Mouse (Mus musculus): Measurements from ENCODE around the gene Nup107.
"Not testable (repeated sequence)": the region's sequence is repeated elsewhere in the genome, so short reads cannot be mapped to it uniquely, and the experiment has no call there.

The Nup107 gene

GRCm38 (mm10) chr10:117752851-117753647, 39.5 kb downstream of the Nup107 start:
- in situ Hi-C loops (cut with MboI, MseI) = no loop called here

DNA sequence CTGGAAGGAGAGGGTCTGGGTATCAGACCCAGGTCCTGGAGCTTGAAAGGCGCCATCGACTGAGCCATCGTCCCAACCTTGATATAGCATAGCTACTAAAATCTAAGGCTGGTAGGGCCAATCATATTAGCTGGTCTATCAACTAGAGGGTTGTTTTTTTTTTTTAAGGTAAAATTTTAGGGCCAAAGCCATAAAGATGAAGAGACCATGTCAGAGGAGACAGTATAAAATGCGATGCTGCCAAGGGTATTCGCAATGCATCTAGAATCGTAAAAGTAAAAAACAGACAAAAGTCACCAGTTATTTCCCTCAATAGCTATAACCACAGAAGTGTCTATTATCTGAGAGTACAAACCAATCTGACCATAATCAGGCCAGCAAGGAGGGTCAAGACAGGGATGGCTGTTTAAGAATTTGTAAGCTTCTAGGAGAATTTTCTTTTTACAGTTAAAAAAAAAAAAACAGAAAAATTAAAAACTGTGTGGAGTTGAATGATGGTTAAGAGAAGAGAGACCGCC, 40.1 kb downstream of the Nup107 start:
- in situ Hi-C loops (cut with MboI, MseI) = no loop called here

- in situ Hi-C loops (cut with MboI, MseI) = no loop called here
These were observed 40.8 kb downstream of the Nup107 start for GRCm38 (mm10) chr10:117751744-117752143.

DNA sequence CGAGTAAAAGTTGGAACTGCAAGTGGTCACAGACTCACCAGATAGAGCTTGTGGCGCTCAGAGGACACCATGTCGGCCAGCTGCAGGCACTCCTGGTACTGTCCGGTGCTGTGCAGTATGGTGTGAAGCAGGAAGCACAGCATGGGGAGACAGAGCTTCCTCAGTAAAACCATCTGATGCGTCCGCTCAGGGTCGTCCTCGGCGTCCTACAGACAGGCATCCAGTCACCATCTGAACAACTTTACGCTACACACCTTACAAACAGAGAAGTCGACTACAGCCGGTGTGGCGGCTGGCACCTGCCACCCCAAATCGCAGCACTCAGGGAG, 41.3 kb downstream of the Nup107 start:
- in situ Hi-C loops (cut with MboI, MseI) = no loop called here

- in situ Hi-C loops (cut with MboI, MseI) = no loop called here
These were observed 41.8 kb downstream of the Nup107 start for GRCm38 (mm10) chr10:117750529-117751281.

DNA sequence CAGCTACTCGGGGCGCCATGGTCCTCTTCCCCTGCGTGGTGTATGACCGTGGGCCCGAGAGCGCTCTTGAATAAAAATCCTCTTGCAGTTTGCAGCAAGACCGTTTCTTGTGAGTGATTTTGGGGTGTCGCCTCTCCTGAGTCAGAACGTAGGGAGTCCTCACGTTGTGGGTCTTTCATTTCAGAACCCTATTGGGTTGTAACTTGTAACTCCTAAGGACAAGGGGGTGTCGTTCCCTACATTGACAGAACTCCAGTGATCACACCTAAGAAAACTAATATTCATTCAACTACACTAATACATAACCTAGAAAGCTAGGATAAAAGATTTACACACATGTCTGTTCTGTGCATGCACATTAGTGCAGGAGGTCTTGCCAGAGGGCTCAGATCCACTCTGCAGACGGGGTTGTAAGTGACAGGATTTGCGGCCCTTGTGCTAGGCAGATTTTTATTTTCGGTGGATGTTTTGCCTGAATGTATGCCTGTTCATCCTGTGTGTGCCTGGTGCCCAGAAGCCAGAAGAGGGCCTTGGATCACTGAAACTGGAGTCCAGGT, 42.6 kb downstream of the Nup107 start:
- in situ Hi-C loops (cut with MboI, MseI) = no loop called here

DNA sequence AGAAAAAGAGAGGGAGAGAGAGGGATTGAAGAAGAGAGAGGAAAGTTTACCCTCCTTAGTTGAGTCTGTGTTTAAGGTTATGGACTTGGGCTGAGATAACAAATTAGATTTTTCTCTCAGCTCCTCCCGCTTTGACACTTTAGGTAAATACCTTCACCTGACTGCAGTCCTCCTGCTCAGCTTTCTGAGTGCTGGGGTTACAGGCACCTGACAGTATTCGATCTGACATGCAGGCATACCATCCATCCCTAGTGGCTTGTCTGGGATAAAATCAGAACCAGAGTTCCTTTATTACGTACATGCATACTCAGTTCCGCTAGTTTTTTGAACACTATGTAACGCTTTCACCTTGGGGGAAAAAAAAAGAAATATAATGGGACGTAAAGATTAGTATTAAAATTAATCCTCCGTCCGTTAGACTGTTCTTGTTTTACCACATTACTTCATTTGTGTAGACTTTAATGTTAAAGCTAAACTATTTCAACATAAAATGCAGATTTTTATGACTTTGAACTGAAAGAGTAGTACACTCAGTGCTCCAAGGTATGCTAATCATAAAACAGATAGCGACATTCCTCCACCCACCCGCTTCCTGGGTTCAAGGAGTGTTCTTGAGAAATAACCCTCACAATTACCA, 43.3 kb downstream of the Nup107 start:
- in situ Hi-C loops (cut with MboI, MseI) = no loop called here

- in situ Hi-C loops (cut with MboI, MseI) = no loop called here
These were observed 44.0 kb downstream of the Nup107 start for GRCm38 (mm10) chr10:117748276-117749049.

DNA sequence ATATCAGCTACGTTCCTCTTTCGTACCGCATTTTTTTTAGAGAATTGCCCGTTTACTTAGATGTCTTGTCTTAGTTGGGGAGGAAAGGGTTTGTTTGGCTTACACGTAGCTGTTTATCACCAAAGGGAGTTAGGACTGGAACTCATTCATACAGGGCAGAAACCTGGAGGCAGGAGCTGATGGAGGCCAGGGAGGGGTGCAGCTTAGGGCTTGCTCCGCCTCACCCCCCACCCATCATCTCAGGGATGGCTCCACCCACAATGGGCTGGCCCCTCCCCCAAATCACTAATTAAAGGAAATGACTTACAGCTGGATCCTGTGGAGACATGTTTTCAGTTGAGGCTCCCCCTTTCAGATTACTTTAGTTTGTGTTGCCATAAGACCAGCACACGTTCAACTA, 44.8 kb downstream of the Nup107 start:
- in situ Hi-C loops (cut with MboI, MseI) = no loop called here

- in situ Hi-C loops (cut with MboI, MseI) = no loop called here
These were observed 46.1 kb downstream of the Nup107 start, which contains the start of gene Slc35e3 for GRCm38 (mm10) chr10:117746297-117746883. Slc35e3 (minus strand) TSS chr10:117746365.

DNA sequence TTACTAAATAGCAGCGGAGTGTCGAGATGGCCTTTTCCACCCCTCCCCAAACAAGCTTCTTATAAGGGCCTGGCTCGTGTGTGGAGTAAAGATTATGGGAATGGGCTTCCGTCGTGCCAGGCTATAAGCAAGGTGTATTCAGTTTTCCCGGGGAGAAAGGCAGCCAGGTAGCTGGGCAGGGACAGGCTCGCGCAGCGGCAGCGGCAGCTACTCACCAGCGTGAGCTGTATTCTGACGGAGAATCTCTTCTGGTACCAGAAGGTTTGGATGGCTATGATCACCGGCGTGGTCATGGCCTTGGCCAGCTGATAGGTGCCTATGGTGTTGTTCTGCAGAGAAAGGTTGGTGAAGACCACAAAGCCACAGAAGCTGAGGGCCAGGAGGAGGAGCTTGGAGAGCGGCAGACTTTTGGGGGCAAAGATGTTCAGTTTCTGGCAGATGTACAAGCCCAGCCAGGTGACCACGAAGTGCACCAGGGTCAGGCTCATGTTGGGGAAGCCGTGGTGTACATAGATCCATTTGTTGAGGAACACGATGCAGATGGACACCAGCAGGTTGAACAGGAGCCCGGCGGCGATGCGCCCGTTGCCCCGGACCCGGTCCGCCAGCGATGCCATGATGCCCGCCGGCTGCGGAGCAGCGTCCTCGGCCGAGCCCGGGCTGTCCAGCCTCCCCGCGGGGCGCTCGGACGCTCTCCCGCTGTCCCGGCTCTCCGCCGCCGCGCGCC, 46.8 kb downstream of the Nup107 start:
- in situ Hi-C loops (cut with MboI, MseI) = not testable (repeated sequence)

DNA sequence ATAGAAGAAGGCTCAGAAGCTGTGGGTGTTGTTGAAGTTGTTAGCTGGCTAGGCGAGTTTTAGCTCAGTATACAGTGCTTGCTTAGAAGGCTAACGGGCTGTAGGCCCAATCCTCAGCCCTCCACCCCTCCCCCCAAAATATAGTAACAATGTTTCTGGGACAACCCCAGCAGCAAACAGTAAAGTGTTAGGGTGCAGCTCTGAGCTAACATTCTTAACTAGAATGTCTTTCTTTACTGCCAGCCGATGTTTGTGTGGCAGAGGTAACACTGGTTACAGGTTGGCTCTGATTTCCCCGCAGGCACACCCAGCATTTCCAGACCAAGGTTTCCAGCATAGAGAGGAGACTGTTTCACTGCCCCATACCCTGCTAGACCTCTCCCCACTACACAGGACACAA, 48.6 kb downstream of the Nup107 start:
- in situ Hi-C loops (cut with MboI, MseI) = no loop called here

DNA sequence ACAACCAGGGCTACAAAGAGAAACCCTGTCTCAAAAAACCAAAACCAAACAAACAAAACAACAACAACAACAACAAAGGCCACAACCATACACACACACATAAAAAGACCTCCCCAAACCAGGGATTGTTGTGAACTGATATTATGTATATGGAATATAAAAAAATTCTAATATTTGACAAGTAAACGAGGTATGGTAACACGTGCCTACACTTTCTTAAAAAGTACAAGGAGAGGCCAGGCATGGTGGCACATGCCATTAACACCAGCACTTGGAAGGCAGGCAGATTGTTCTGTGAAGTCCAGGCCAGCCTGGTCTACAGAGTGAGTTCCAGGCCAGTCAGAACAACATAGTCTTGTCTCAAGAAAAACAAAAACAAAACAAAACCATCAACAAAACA, 49.3 kb downstream of the Nup107 start:
- in situ Hi-C loops (cut with MboI, MseI) = no loop called here

- in situ Hi-C loops (cut with MboI, MseI) = no loop called here
These were observed 49.9 kb downstream of the Nup107 start for GRCm38 (mm10) chr10:117742618-117743017.

GRCm38 (mm10) chr10:117741698-117742475, 50.6 kb downstream of the Nup107 start:
- in situ Hi-C loops (cut with MboI, MseI) = no loop called here

- in situ Hi-C loops (cut with MboI, MseI) = no loop called here
These were observed 51.6 kb downstream of the Nup107 start for GRCm38 (mm10) chr10:117740921-117741320.

DNA sequence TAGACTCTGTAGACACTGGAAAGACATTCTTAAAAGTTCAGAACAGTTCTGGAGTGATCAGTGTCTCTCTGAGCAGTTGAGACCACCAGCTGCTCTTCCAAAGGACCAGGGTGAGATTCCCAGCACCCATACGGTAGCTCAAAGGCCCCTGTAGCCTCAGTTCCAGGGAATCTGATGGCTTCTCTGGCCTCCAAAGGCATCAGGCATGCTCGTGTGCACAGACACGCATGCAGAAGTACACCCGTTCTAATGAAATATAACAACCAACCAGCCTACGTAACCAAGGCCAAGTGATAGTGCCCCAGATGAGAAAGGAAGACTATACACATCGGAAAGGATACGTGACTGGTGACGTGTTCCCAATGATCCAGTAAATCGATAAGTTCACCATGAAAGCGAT, 52.3 kb downstream of the Nup107 start:
- in situ Hi-C loops (cut with MboI, MseI) = no loop called here

DNA sequence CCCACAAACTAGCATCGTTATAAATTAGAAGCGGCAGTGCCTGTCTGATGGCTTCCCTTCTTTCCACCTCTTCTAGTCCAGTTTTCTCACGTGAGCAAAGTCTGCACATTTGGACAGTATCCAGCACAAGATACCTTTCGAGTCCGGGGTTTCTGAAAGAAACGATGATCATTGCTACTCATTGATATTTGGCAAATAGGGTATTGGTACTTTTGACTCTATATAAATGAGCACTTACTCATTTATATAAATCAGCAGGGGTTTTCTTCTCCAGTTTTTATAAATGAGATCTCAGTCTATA, 52.9 kb downstream of the Nup107 start:
- in situ Hi-C loops (cut with MboI, MseI) = no loop called here

DNA sequence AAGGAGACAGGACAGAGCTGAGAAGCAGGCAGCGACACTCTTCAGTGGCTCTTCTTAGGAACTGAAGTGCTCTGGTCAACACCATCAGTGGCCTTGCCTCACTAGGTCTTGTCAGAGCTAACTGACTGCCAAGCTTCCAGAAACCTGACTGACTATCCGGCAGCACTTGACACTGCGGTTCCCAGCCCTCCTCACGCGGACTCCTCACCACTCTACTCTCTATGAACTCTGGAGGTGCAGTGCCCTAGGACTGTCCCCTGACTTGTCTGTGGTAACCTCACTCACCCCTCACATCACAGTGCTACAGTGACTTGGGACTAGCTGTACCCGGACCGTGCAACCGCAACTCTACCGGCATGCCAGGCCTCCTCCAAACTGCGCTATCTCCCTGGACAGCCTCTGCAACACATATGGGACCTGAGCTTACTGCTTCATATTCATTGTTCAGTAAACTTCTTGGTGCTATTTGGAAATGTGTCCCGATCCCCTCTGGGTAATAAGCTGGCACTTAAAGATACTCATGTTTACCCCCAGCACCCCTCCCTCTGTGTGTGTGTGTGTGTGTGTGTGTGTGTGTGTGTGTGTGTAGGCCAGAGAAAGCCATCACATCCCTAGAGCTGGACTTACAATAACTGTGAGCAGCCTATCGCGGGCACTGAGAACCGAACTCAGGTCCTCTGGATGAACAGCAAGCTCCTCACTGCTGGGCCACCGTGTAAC, 53.4 kb downstream of the Nup107 start:
- in situ Hi-C loops (cut with MboI, MseI) = no loop called here

Data from T-helper 2 cell (primary cell).